Mouse (Mus musculus): ENCODE measurements around the gene Prdx5. TPM values are rescaled to one million over a fixed set of nuclear protein-coding genes. Genes with fewer than 3 reads are reported as not detected.

Gene Prdx5
- total and polyA plus RNA-seq, 3 experiments: 74.8 to 137 (median 83.5) TPM

DNA sequence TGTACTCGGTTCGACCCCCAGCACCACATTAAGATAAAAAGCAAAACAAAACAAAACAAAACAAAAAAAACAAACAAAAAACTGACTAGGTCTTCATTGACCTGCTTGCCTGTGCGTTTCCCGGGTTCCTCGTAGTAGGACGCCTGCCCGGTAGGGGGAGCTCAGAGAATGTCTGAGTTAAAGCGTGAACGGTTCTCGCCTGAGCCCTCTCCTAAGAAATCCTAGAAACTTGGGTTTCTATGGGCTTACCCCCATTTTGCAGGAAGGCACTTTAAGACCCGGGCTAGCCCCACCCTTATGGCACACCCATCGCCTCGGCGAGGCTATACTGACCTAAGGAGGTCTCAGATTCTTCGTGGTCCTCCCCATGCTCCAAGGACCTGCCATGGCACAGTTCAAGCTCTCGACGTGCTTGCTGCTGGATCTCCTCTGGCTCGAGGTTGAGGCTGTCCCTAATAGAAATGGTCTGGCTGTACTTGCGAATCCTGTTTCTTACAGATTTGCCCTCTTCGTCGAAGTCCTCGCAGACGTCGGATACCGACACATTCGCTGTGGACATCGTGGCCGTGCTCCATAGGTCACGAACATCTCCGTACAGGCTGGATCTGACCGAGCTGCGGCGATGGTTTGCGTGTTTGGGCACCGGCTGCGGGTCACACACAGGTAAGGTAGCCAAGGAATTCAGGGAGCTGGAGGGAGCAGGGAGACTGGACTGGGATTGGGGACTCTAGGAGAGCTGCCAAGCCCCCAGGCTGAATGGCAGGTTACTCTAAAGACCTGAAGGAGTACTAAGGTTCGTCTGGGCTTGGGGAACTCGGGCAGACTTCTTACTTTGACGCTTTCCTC, 14.8 kb upstream of the Prdx5 start:
- H3K4me3 ChIP-seq (replicated peaks in 1 of 3; ENCODE audit: low read depth in 2 of 3, low read length in 2 of 3, poor library complexity in 1 of 3): no peak overlapping the region

DNA sequence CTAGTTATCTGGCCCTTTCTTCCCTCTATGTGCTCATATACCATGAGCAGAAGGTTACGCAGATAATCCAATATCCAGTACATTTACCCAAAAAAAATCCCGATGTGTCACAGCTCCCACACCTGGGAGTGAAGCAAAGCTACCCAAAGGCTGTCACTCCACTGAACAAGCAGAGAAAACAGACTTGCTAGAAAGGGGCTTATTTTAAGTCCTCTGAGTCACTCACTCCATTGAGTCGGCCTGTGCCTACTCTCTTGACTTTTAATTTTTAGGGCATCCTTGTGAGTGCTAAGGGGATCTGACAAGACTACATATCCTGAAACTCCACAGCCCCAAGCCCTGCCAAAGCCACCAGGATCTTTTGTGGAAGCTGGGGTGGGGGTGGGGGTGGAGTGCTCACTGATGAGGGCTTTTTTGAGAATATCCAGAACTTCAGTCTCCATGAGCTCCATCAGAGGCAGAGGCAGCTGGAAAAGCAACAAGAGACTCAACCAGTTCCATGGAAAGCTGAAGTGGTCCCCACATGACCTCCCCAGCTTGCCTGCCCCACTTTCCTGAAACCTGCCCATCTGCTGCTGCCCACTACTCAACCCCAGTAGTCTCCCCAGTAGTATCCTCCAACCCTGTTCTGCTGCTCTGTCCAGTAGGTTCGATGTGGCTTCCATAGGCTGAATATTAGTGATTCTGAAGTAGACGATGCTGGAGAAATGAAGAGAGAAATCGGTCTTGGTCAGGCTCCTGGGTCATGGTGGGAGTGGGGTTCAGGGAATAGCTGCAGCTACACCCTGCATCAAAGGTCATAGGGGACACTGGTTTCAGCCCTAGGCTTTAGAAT, 13.2 kb upstream of the Prdx5 start:
- Histone ChIP-seq H3K27ac (ENCODE audit: insufficient read depth, low read depth) (no peak overlapping the region), H3K9me3 (replicated peaks; ENCODE audit: low read length) (no peaks in the 10 kb centered on the region), H3K4me1 (ENCODE audit: control insufficient read depth in 1 of 2, insufficient read depth in 2 of 2) (peaks cover 11 to 32% of the 10 kb centered on the region in 2 experiments), H3K4me3 (replicated peaks in 1 of 3; ENCODE audit: low read depth in 2 of 3, low read length in 2 of 3, poor library complexity in 1 of 3) (peak overlapping the region in 2 of 3 experiments; percentile 3 to 74), H3K36me3 (replicated peaks in 1 of 2; ENCODE audit: control insufficient read depth in 1 of 2, insufficient read depth in 1 of 2, low read length in 1 of 2) (peaks cover 0 to 21% of the 10 kb centered on the region in 2 experiments), H3K4me2 (ENCODE audit: insufficient read depth, low read depth, poor library complexity, severe bottlenecking) (peak overlapping the region; percentile 92), H3K79me2 (replicated peaks; ENCODE audit: control insufficient read depth, extremely low read depth, insufficient read depth, poor library complexity, severe bottlenecking) (0 out of 2 replicates have a peak, but pooled peaks cover 3% of the 10 kb centered on the region), H3K9ac (ENCODE audit: insufficient read depth, low read depth) (peak overlapping the region; percentile 60; the same call in 1 of the 2 replicates), H3K27me3 (replicated peaks) (peaks cover 3% of the 10 kb centered on the region)
- dilution Hi-C loops (cut with MboI; ENCODE audit: extremely low pct_ligation_motif_present, extremely low pct_unique_long_range_greater_than_20kb, low sequenced_read_pairs): no loop called here
- no peak for TF ChIP-seq GABPA (IDR thresholded peaks at IDR 0.05; ENCODE audit: insufficient replicate concordance, low read depth, low read length)
- TF ChIP-seq MAZ (IDR thresholded peaks at IDR 0.05; ENCODE audit: low read depth, low read length): no peak
- TF ChIP-seq EP300 (IDR thresholded peaks at IDR 0.05; ENCODE audit: low read length): 0 out of 2 replicates have a peak, but pooled peaks have one; percentile 3
- peak; percentile 21 for DNase-seq (ENCODE audit: extremely low read depth)
- in situ Hi-C loops (cut with MboI; ENCODE audit: low pct_ligation_motif_present, low pct_unique_long_range_greater_than_20kb, low sequenced_read_pairs): loop anchor here (5.0 kb wide), 1 partner anchor 51 kb away; no protein-coding TSS in a partner anchor

More for the DNA sequence above, 14.8 kb upstream of the Prdx5 start:
- dilution Hi-C loops (cut with MboI; ENCODE audit: extremely low pct_ligation_motif_present, extremely low pct_unique_long_range_greater_than_20kb, low sequenced_read_pairs): no loop called here
- TF ChIP-seq TCF12 (IDR thresholded peaks at IDR 0.05; ENCODE audit: low read depth, low read length) (0 out of 2 replicates have a peak, but pooled peaks have one; percentile 15), RAD21 (IDR thresholded peaks at IDR 0.05; ENCODE audit: low read depth, low read length) (peak; percentile 83), MYC (IDR thresholded peaks at IDR 0.05; ENCODE audit: low read depth, low read length) (no peak), GABPA (IDR thresholded peaks at IDR 0.05; ENCODE audit: insufficient replicate concordance, low read depth, low read length) (no peak), CHD2 (IDR thresholded peaks at IDR 0.05; ENCODE audit: low read length) (no peak), RCOR1 (conservative IDR thresholded peaks at IDR 0.05; ENCODE audit: low read depth, low read length) (no peak), ZKSCAN1 (IDR thresholded peaks at IDR 0.05; ENCODE audit: borderline replicate concordance, low read depth, low read length) (no peak), HCFC1 (IDR thresholded peaks at IDR 0.05; ENCODE audit: low read depth, low read length) (no peak), CTCF (conservative IDR thresholded peaks at IDR 0.05 in 1 of 2, IDR thresholded peaks at IDR 0.05 in 1 of 2; ENCODE audit: low read depth in 2 of 2, low read length in 2 of 2) (peak in 1 of 2 experiments; percentile 84; a peak in 3 of 4 replicates), POLR2AphosphoS2 (IDR thresholded peaks at IDR 0.05; ENCODE audit: low read depth, low read length) (no peak), JUN (IDR thresholded peaks at IDR 0.05; ENCODE audit: insufficient read depth, low read depth, low read length) (no peak), TBP (conservative IDR thresholded peaks at IDR 0.05; ENCODE audit: low read depth, low read length) (no peak), E2F4 (IDR thresholded peaks at IDR 0.05; ENCODE audit: insufficient replicate concordance, low read depth, low read length) (no peak), MXI1 (IDR thresholded peaks at IDR 0.05; ENCODE audit: low read depth, low read length) (no peak), SMC3 (IDR thresholded peaks at IDR 0.05; ENCODE audit: low read depth, low read length) (peak; percentile 58)
- Histone ChIP-seq H3K79me2 (replicated peaks; ENCODE audit: control insufficient read depth, extremely low read depth, insufficient read depth, poor library complexity, severe bottlenecking) (0 out of 2 replicates have a peak, but pooled peaks cover 3% of the 10 kb centered on the region), H3K9ac (ENCODE audit: insufficient read depth, low read depth) (no peak overlapping the region), H3K4me1 (ENCODE audit: control insufficient read depth in 1 of 2, insufficient read depth in 2 of 2) (peaks cover 11 to 26% of the 10 kb centered on the region in 2 experiments), H3K4me2 (ENCODE audit: insufficient read depth, low read depth, poor library complexity, severe bottlenecking) (peak overlapping the region; percentile 58), H3K9me3 (replicated peaks; ENCODE audit: low read length) (no peaks in the 10 kb centered on the region), H3K36me3 (replicated peaks in 1 of 2; ENCODE audit: control insufficient read depth in 1 of 2, insufficient read depth in 1 of 2, low read length in 1 of 2) (peaks cover 0 to 6% of the 10 kb centered on the region in 2 experiments), H3K27ac (ENCODE audit: insufficient read depth, low read depth) (no peak overlapping the region), H3K27me3 (replicated peaks) (peaks cover 3% of the 10 kb centered on the region)
- in situ Hi-C loops (cut with MboI; ENCODE audit: low pct_ligation_motif_present, low pct_unique_long_range_greater_than_20kb, low sequenced_read_pairs): loop anchor here (5.0 kb wide), 1 partner anchor 52 kb away; no protein-coding TSS in a partner anchor
- DNase-seq (ENCODE audit: extremely low read depth): peak; percentile 61
